Mouse (Mus musculus) midbrain, embryonic 13.5 days (tissue): Measurements from ENCODE around the gene Klhl29. TPM values are rescaled to one million over a fixed set of nuclear protein-coding genes. Genes with fewer than 3 reads are reported as not detected.

ENCODE experiments used
- ATAC-seq: fragments of 200-750 bp; cut with Nextera tagmentation; 2 replicates; pipeline ENCODE4 v1.8.0; 2017; ENCODE audit warnings: mild to moderate bottlenecking, moderate TSS enrichment, moderate library complexity
- H3K27ac ChIP-seq: fragments of 300-500 bp; sonication (generic); 2 replicates; pipeline ENCODE4 v1.5.1; 2015; ENCODE audit warnings: inconsistent platforms, mild to moderate bottlenecking, moderate library complexity
- H3K27me3 ChIP-seq: fragments of 300-500 bp; sonication (generic); 2 replicates; pipeline ENCODE4 v1.6.1; 2015; ENCODE audit warnings: mild to moderate bottlenecking, inconsistent platforms
- H3K36me3 ChIP-seq: fragments of 300-500 bp; sonication (generic); 2 replicates; pipeline ENCODE4 v1.6.1; 2015; ENCODE audit warnings: mild to moderate bottlenecking, inconsistent platforms
- H3K4me1 ChIP-seq: fragments of 300-500 bp; sonication (generic); replicated peaks from 2 replicates; pipeline ENCODE4 v1.6.1; 2015; ENCODE audit warnings: inconsistent platforms
- H3K4me2 ChIP-seq: fragments of 300-500 bp; sonication (generic); replicated peaks from 2 replicates; pipeline ENCODE4 v1.6.1; 2015; ENCODE audit warnings: moderate library complexity, mild to moderate bottlenecking, inconsistent platforms
- H3K4me3 ChIP-seq: fragments of 300-500 bp; sonication (generic); replicated peaks from 2 replicates; pipeline ENCODE4 v1.5.1; 2015; ENCODE audit warnings: mild to moderate bottlenecking, inconsistent platforms
- H3K9ac ChIP-seq: fragments of 300-500 bp; sonication (generic); replicated peaks from 2 replicates; pipeline ENCODE4 v1.6.1; 2015; ENCODE audit warnings: mild to moderate bottlenecking, inconsistent platforms
- H3K9me3 ChIP-seq: fragments of 300-500 bp; sonication (generic); 2 replicates; pipeline ENCODE4 v1.6.1; 2016; ENCODE audit warnings: mild to moderate bottlenecking, inconsistent platforms
- WGBS: fragments of 180-500 bp; shearing (Covaris S2); methylation state at CpG from one replicate; pipeline ENCODE4 v1.1.7; 2015; 5-methylcytosine and 5-hydroxymethylcytosine counted together
- polyA plus RNA-seq: library from polyadenylated mRNA; unstranded; fragments of >200 nt; fragmentation: Nextera tagmentation; extraction: Ambion mirVana; gene quantifications from 2 replicates; pipeline ENCODE4 v1.2.1, GENCODE M21; 2015

Gene Klhl29
- polyA plus RNA-seq, 1 experiment from 2014 or later: 4.0 TPM

DNA sequence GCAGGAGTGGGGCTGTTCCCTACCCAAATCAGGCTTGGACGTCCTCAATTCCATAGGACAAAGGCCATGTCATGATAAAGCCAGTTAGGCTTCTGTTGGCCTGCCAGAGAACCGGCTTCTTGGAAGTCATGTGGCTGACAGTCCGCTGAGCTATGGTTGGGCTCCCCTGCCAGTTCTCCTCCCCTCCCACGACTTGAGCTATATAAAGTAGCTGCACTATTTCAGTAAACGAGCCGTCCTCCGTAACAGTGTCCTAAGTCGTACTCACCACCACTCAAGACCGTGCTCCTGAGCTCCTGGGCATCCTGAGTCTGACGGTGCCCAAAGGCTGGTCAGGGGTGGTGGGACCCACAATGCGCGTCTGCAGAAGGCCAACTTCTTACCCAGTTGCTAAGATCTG is 302.3 kb downstream of the Klhl29 start:
- ATAC-seq: no peak
- Histone ChIP-seq H3K27me3 (no peaks in the 10 kb centered on the region), H3K4me1 (no peaks in the 10 kb centered on the region), H3K4me2 (no peak overlapping the region), H3K9ac (no peak overlapping the region), H3K9me3 (no peaks in the 10 kb centered on the region), H3K27ac (no peak overlapping the region), H3K4me3 (no peak overlapping the region), H3K36me3 (no peaks in the 10 kb centered on the region)
- WGBS: 90% methylated on average over 12 of the region's 12 CpGs

DNA sequence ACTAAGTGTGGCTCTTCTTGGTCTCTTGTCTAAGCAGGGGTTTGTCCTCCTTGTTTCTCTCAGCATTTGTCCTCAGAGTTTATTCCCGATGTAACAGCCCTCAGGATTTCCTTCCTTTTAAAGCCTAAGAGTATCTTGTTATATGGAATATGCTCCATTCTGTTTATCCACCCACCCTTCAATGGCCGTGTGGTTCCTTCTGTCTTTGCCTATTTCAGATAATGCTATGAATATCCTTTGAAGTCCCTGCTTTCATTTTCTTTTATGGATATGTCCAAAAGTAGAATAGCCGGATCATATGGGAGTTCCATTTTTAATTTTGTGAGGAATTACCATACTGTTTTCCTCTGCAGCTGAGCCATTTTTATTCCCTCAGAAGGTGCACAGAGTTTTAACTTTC is 305.4 kb downstream of the Klhl29 start:
- 80% methylated on average over 3 of the region's 3 CpGs for WGBS
- Histone ChIP-seq H3K36me3 (no peaks in the 10 kb centered on the region), H3K27me3 (no peaks in the 10 kb centered on the region), H3K4me2 (no peak overlapping the region), H3K4me3 (no peak overlapping the region), H3K27ac (no peak overlapping the region), H3K4me1 (no peaks in the 10 kb centered on the region), H3K9me3 (no peaks in the 10 kb centered on the region), H3K9ac (no peak overlapping the region)
- ATAC-seq: no peak

DNA sequence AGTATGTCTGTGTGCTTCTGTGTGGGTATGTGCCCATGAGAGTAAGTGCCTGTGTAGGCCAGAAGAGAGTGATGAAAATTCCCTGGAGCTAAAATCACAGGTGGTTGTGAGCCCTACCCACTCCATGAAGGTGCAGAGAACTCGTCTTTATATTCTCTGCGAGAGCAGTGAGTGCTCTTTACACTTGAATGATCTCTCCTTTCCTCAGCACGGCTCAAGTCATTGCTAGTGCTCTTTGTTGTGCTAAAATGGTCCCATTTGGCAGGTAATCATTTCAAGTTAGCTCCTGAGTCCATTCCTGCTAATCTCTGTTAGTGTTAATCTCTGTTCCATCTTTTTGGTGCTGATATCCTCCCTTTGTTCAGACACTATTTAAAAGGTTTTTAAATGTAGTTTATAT is 307.9 kb downstream of the Klhl29 start:
- no peak for ATAC-seq

DNA sequence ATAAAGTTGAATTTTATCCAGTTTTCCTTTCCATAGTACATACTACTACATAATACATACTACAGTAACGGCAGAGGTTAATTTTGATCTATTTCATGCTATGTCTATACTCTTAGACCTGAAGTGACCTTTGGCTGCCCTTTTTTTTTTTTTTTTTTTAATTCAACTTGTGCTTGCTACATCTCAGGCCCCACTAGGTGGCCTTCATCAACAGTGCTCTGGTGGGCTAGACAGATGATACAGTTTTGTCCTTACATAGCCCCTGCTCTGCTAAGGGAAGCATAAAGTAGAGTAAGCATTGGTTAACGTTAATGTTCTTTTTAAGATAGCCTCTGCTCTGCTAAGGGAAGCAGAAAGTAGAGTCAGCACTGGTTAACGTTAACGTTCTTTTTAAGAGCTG is 327.4 kb downstream of the Klhl29 start:
- Histone ChIP-seq H3K4me1 (no peaks in the 10 kb centered on the region), H3K27me3 (no peaks in the 10 kb centered on the region), H3K4me3 (no peak overlapping the region), H3K36me3 (peaks cover 10% of the 10 kb centered on the region), H3K9me3 (peaks cover 24% of the 10 kb centered on the region), H3K4me2 (no peak overlapping the region), H3K9ac (no peak overlapping the region), H3K27ac (no peak overlapping the region)
- 95% methylated on average over 4 of the region's 4 CpGs for WGBS
- ATAC-seq: no peak

More for the DNA sequence above, 307.9 kb downstream of the Klhl29 start:
- Histone ChIP-seq H3K4me2 (no peak overlapping the region), H3K27ac (no peak overlapping the region), H3K4me3 (no peak overlapping the region), H3K9me3 (no peaks in the 10 kb centered on the region), H3K4me1 (no peaks in the 10 kb centered on the region), H3K9ac (no peak overlapping the region), H3K27me3 (no peaks in the 10 kb centered on the region), H3K36me3 (no peaks in the 10 kb centered on the region)
- WGBS: 38% methylated on average over 3 of the region's 3 CpGs

DNA sequence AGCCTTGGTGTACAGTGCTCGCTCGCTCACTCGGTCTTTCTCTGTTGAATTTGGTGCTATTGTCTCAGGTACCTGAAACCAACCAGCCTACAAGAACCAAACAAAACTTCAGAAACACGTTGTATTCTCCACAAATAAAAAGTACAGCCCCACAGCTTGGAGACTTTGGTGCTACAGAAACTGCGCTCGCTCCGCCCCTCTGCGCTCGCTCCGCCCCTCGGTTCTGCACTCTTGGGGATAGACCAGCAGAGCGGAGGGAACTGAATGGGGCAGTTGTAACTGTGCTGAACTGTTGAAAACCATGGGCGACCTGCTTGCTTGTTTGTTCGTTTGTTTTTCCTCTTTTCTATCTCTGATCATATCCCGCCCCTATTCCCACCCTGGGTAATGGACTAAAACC is 331.3 kb downstream of the Klhl29 start:
- Histone ChIP-seq H3K27ac (no peak overlapping the region), H3K4me1 (no peaks in the 10 kb centered on the region), H3K4me3 (no peak overlapping the region), H3K9ac (no peak overlapping the region), H3K27me3 (no peaks in the 10 kb centered on the region), H3K36me3 (peaks cover 22% of the 10 kb centered on the region), H3K9me3 (no peaks in the 10 kb centered on the region), H3K4me2 (no peak overlapping the region)
- 88% methylated on average over 15 of the region's 15 CpGs for WGBS
- ATAC-seq: no peak

DNA sequence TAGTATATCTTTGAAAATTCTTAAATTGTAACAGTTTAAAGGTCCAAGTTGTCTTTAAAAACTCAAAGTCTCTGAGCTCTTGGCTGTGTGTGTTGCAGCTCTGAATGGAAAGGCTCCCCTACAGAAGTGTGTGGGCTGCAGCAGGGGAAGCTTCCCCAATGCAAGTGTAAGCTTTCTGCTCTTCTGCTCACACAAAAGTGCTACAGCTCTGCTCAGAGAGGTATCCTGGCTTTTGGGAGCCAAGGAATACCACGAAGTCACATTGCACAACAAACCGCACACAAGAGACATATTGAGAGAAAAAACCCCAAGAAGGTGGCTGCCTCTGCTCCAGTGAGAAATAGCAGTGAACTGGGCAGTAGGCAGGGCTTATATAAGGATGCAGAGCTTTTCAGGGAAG is 337.5 kb downstream of the Klhl29 start:
- 93% methylated on average over 2 of the region's 2 CpGs for WGBS
- peaks cover 56% of the 10 kb centered on the region for H3K36me3 ChIP-seq

DNA sequence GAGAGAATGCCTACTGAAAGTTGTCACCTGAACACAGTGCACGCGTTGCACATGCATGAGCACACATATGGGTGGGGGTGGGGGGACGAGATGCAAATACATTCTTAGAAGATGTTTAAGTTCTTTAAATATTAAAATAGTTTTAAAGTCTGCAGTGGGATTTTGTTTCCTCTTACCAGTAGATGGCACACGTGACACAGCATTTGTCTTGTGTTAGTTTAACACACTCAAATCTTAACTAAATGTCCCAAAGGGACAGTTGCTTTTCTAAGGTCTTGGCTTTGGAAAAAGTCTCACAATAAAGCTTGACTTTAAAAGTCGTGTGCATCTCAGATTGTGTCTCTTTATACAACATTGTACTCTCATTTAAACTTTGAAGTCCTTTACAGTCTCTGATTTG is 346.4 kb downstream of the Klhl29 start:
- no peak for ATAC-seq
- Histone ChIP-seq H3K27me3 (no peaks in the 10 kb centered on the region), H3K4me1 (no peaks in the 10 kb centered on the region), H3K27ac (no peak overlapping the region), H3K9ac (no peak overlapping the region), H3K9me3 (no peaks in the 10 kb centered on the region), H3K4me2 (no peak overlapping the region), H3K4me3 (no peak overlapping the region), H3K36me3 (peaks cover 46% of the 10 kb centered on the region)
- WGBS: 88% methylated on average over 5 of the region's 5 CpGs

More for the DNA sequence above, 337.5 kb downstream of the Klhl29 start:
- H3K9me3 ChIP-seq: no peaks in the 10 kb centered on the region
- H3K9ac ChIP-seq: no peak overlapping the region
- H3K4me1 ChIP-seq: no peaks in the 10 kb centered on the region
- H3K27me3 ChIP-seq: no peaks in the 10 kb centered on the region
- ATAC-seq: no peak
- H3K27ac ChIP-seq: no peak overlapping the region
- H3K4me3 ChIP-seq: no peak overlapping the region
- no peak overlapping the region for H3K4me2 ChIP-seq
